Mouse (Mus musculus) MEL (cell line): Measurements from ENCODE around the gene Fam129a. TPM values are rescaled to one million over a fixed set of nuclear protein-coding genes. Genes with fewer than 3 reads are reported as not detected.

Experiments
- DNase-seq: peaks from one replicate; pipeline ENCODE4 v3.0.0; 2011; ENCODE audit warnings: low read depth, low spot score
- H3K27ac ChIP-seq: 2 replicates; pipeline ENCODE4 v1.5.1; 2012; ENCODE audit warnings: low read depth, mild to moderate bottlenecking, control low read depth, low read length, moderate library complexity; ENCODE audit not compliant: control insufficient read depth
- H3K27me3 ChIP-seq, 2 experiments: fragments of 150-350 bp in 1 of 2; sonication (generic) in 1 of 2; 2 replicates each; pipeline ENCODE4 v1.6.1; 2012; ENCODE audit warnings: low read length in 2 of 2, mild to moderate bottlenecking in 2 of 2, improper control_type of control experiment in 1 of 2, moderate library complexity in 1 of 2; ENCODE audit not compliant: insufficient read depth in 2 of 2, control insufficient read depth in 1 of 2
- H3K36me3 ChIP-seq, 2 experiments: 2 replicates each; pipeline ENCODE4 v1.6.1; 2012 to 2014; ENCODE audit warnings: low read length in 2 of 2, improper control_type of control experiment in 1 of 2, inconsistent platforms in 1 of 2, mild to moderate bottlenecking in 1 of 2; ENCODE audit not compliant: insufficient read depth in 2 of 2, control insufficient read depth in 1 of 2
- H3K4me1 ChIP-seq, 2 experiments: fragments of 150-350 bp in 1 of 2; sonication (generic) in 1 of 2; 2 replicates each; pipeline ENCODE4 v1.6.1; 2012; ENCODE audit warnings: low read length in 2 of 2, improper control_type of control experiment in 1 of 2, mild to moderate bottlenecking in 1 of 2; ENCODE audit not compliant: insufficient read depth in 2 of 2, control insufficient read depth in 1 of 2
- H3K4me3 ChIP-seq, 2 experiments: fragments of 150-350 bp in 1 of 2; sonication (generic) in 1 of 2; 2 replicates each; pipeline ENCODE4 v1.5.1; 2012; ENCODE audit warnings: low read depth in 2 of 2, low read length in 2 of 2, mild to moderate bottlenecking in 2 of 2, moderate library complexity in 2 of 2, control low read depth in 1 of 2, improper control_type of control experiment in 1 of 2; ENCODE audit not compliant: control insufficient read depth in 1 of 2, insufficient read depth in 1 of 2
- H3K79me2 ChIP-seq: 2 replicates; pipeline ENCODE4 v1.6.1; 2012; ENCODE audit warnings: mild to moderate bottlenecking, low read length, moderate library complexity; ENCODE audit not compliant: control insufficient read depth, poor library complexity, insufficient read depth
- H3K9ac ChIP-seq: 2 replicates; pipeline ENCODE4 v1.6.1; 2012; ENCODE audit warnings: low read depth, mild to moderate bottlenecking, control low read depth, low read length, moderate library complexity; ENCODE audit not compliant: control insufficient read depth, poor library complexity, severe bottlenecking
- H3K9me3 ChIP-seq: fragments of 150-350 bp; sonication (generic); replicated peaks from 2 replicates; pipeline ENCODE4 v1.6.1; 2012; ENCODE audit warnings: mild to moderate bottlenecking, low read length, improper control_type of control experiment, moderate library complexity; ENCODE audit not compliant: insufficient read depth
- BHLHE40 ChIP-seq: IDR thresholded peaks from 2 replicates; pipeline ENCODE4 v1.6.1; 2012; ENCODE audit warnings: low read depth, mild to moderate bottlenecking, inconsistent platforms, low read length, improper control_type of control experiment, borderline replicate concordance
- CTCF ChIP-seq, 3 experiments: IDR thresholded peaks in 2 of 3; conservative IDR thresholded peaks in 1 of 3; 2 replicates each; pipeline ENCODE4 v1.5.1; 2011 to 2012; ENCODE audit warnings: low read length in 3 of 3, low read depth in 2 of 3, mild to moderate bottlenecking in 2 of 3, improper control_type of control experiment in 1 of 3, inconsistent platforms in 1 of 3, mixed read lengths in 1 of 3, moderate library complexity in 1 of 3; ENCODE audit not compliant: control insufficient read depth in 1 of 3, insufficient read depth in 1 of 3, poor library complexity in 1 of 3, severe bottlenecking in 1 of 3
- GABPA ChIP-seq: IDR thresholded peaks from 2 replicates; pipeline ENCODE4 v1.6.1; 2012; ENCODE audit warnings: low read depth, mild to moderate bottlenecking, inconsistent platforms, low read length, improper control_type of control experiment, moderate library complexity
- HCFC1 ChIP-seq: IDR thresholded peaks from 2 replicates; pipeline ENCODE4 v1.6.1; 2012; ENCODE audit warnings: low read depth, mild to moderate bottlenecking, inconsistent platforms, low read length, improper control_type of control experiment, moderate library complexity
- KAT2A ChIP-seq: conservative IDR thresholded peaks from 2 replicates; pipeline ENCODE4 v1.6.1; 2012; ENCODE audit warnings: low read depth, low read length, improper control_type of control experiment, inconsistent platforms
- MAX ChIP-seq: IDR thresholded peaks from 2 replicates; pipeline ENCODE4 v1.6.1; 2011; ENCODE audit warnings: low read length, improper control_type of control experiment
- MEF2A ChIP-seq: IDR thresholded peaks from 2 replicates; pipeline ENCODE4 v1.6.1; 2014; ENCODE audit warnings: low read depth, mild to moderate bottlenecking, inconsistent platforms, low read length, improper control_type of control experiment; ENCODE audit not compliant: poor library complexity, insufficient replicate concordance, severe bottlenecking; ENCODE audit errors: extremely low read depth
- MYB ChIP-seq: IDR thresholded peaks from 2 replicates; pipeline ENCODE4 v1.6.1; 2011; ENCODE audit warnings: mild to moderate bottlenecking, low read depth, low read length, improper control_type of control experiment
- MYC ChIP-seq: IDR thresholded peaks from 2 replicates; pipeline ENCODE4 v1.6.1; 2011; ENCODE audit warnings: low read depth, mild to moderate bottlenecking, low read length, improper control_type of control experiment, moderate library complexity
- NELFE ChIP-seq: IDR thresholded peaks from 2 replicates; pipeline ENCODE4 v1.6.1; 2011; ENCODE audit warnings: low read depth, low read length, improper control_type of control experiment
- POLR2AphosphoS2 ChIP-seq: IDR thresholded peaks from 2 replicates; pipeline ENCODE4 v1.6.1; 2011; ENCODE audit warnings: low read length, improper control_type of control experiment
- POLR2AphosphoS5 ChIP-seq: IDR thresholded peaks from 2 replicates; pipeline ENCODE4 v1.6.1; 2012; ENCODE audit warnings: low read depth, borderline replicate concordance, mild to moderate bottlenecking, inconsistent platforms, low read length, moderate library complexity, mixed read lengths
- RAD21 ChIP-seq: IDR thresholded peaks from 2 replicates; pipeline ENCODE4 v1.6.1; 2011; ENCODE audit warnings: mild to moderate bottlenecking, low read depth, low read length, improper control_type of control experiment
- SIN3A ChIP-seq: IDR thresholded peaks from 2 replicates; pipeline ENCODE4 v1.6.1; 2012; ENCODE audit warnings: low read length, improper control_type of control experiment, inconsistent platforms
- SMC3 ChIP-seq: IDR thresholded peaks from 2 replicates; pipeline ENCODE4 v1.6.1; 2011; ENCODE audit warnings: low read depth, low read length, improper control_type of control experiment
- TBP ChIP-seq: IDR thresholded peaks from 2 replicates; pipeline ENCODE4 v1.8.0; 2011; ENCODE audit warnings: low read depth, low read length, improper control_type of control experiment
- UBTF ChIP-seq: IDR thresholded peaks from 2 replicates; pipeline ENCODE4 v1.6.1; 2012; ENCODE audit warnings: low read depth, mild to moderate bottlenecking, inconsistent platforms, low read length, improper control_type of control experiment, moderate library complexity, borderline replicate concordance; ENCODE audit not compliant: insufficient read depth
- ZC3H11A ChIP-seq: IDR thresholded peaks from 2 replicates; pipeline ENCODE4 v1.6.1; 2012; ENCODE audit warnings: low read depth, mild to moderate bottlenecking, inconsistent platforms, low read length, improper control_type of control experiment
- ZKSCAN1 ChIP-seq: IDR thresholded peaks from 2 replicates; pipeline ENCODE4 v1.6.1; 2012; ENCODE audit warnings: low read depth, mild to moderate bottlenecking, inconsistent platforms, low read length, improper control_type of control experiment, moderate library complexity
- polyA plus RNA-seq, 2 experiments: library from polyadenylated mRNA; stranded (reverse) in 1 of 2; unstranded in 1 of 2; fragments of >175 nt in 1 of 2; fragments of >200 nt in 1 of 2; gene quantifications; 2 replicates each; pipeline versions ENCODE4 v1.2.1 to v1.2.4; 2012; ENCODE audit warnings: low replicate concordance in 2 of 2, low read depth in 1 of 2; ENCODE audit not compliant: insufficient read length in 2 of 2, insufficient read depth in 1 of 2, missing spikeins in 1 of 2
- total RNA-seq: library from RNA; depleted of rRNA; stranded (reverse); fragments of 300-350 nt; gene quantifications from 2 replicates; pipeline ENCODE4 v1.2.3, GENCODE M21; 2012

The Fam129a gene
- total and polyA plus RNA-seq, 3 experiments, result 3.1 to 67.5 (median 8.8) TPM

- H3K9me3 ChIP-seq, result no peaks in the 10 kb centered on the region
- H3K9ac ChIP-seq, result no peak overlapping the region
- TF ChIP-seq UBTF, result no peak
- TF ChIP-seq RAD21, result peak; percentile 92
- peak; percentile 98 for TF ChIP-seq SMC3
- TF ChIP-seq CTCF (IDR thresholded peaks at IDR 0.05 in 2 of 3, conservative IDR thresholded peaks at IDR 0.05 in 1 of 3; ENCODE audit: control insufficient read depth in 1 of 3, insufficient read depth in 1 of 3, low read depth in 2 of 3, low read length in 3 of 3, poor library complexity in 1 of 3, severe bottlenecking in 1 of 3), result peak; percentile 96 to 97 (median 96)
- no peak for TF ChIP-seq NELFE
- peak; percentile 47; the same call in 1 of the 2 replicates for TF ChIP-seq SIN3A
- TF ChIP-seq ZC3H11A, result peak; percentile 92
- no peak overlapping the region for H3K4me3 ChIP-seq
- peak; percentile 82 for DNase-seq
- no peak overlapping the region for H3K27ac ChIP-seq
- peaks cover 0 to 2% of the 10 kb centered on the region in 2 experiments; a peak in 1 of 4 replicates for H3K4me1 ChIP-seq
- H3K79me2 ChIP-seq, result no peaks in the 10 kb centered on the region
- no peaks in the 10 kb centered on the region for H3K27me3 ChIP-seq
- H3K36me3 ChIP-seq, result peaks cover 0 to 5% of the 10 kb centered on the region in 2 experiments; a peak in 2 of 4 replicates
Measured at GRCm38 (mm10) chr1:151564377-151564776, 6.6 kb upstream of the Fam129a start.

GRCm38 (mm10) chr1:151568682-151569081, 2.3 kb upstream of the Fam129a start:
- Histone ChIP-seq H3K27ac (no peak overlapping the region), H3K4me1 (peaks cover 5 to 11% of the 10 kb centered on the region in 2 experiments; a peak in 3 of 4 replicates), H3K4me3 (no peak overlapping the region), H3K36me3 (peaks cover 0 to 7% of the 10 kb centered on the region in 2 experiments; a peak in 2 of 4 replicates), H3K79me2 (peaks cover 4% of the 10 kb centered on the region), H3K9me3 (no peaks in the 10 kb centered on the region), H3K27me3 (no peaks in the 10 kb centered on the region), H3K9ac (no peak overlapping the region)
- DNase-seq, result peak; percentile 64
- no peak for TF ChIP-seq MYC
- TF ChIP-seq HCFC1, result no peak
- TF ChIP-seq BHLHE40, result no peak
- no peak for TF ChIP-seq SMC3
- TF ChIP-seq UBTF, result no peak
- TF ChIP-seq POLR2AphosphoS2, result no peak
- no peak for TF ChIP-seq ZC3H11A
- no peak for TF ChIP-seq MYB
- no peak for TF ChIP-seq SIN3A
- TF ChIP-seq MAX, result no peak
- no peak for TF ChIP-seq GABPA
- TF ChIP-seq ZKSCAN1, result no peak
- TF ChIP-seq CTCF (IDR thresholded peaks at IDR 0.05 in 2 of 3, conservative IDR thresholded peaks at IDR 0.05 in 1 of 3; ENCODE audit: control insufficient read depth in 1 of 3, insufficient read depth in 1 of 3, low read depth in 2 of 3, low read length in 3 of 3, poor library complexity in 1 of 3, severe bottlenecking in 1 of 3), result no peak
- no peak for TF ChIP-seq KAT2A
- TF ChIP-seq POLR2AphosphoS5, result no peak
- no peak for TF ChIP-seq TBP
- TF ChIP-seq MEF2A, result no peak
